Mouse (Mus musculus) urinary bladder, postnatal 36 days (tissue): ENCODE results near the gene Sept14.
"Not testable (repeated sequence)": the region's sequence is repeated elsewhere in the genome, so short reads cannot be mapped to it uniquely, and the experiment has no call there.

Experiments
- DNase-seq, 2 experiments: peaks; one replicate each; pipeline ENCODE4 v3.0.0; 2022; ENCODE audit warnings: low spot score in 2 of 2, mixed read lengths in 1 of 2

Gene Sept14

DNA sequence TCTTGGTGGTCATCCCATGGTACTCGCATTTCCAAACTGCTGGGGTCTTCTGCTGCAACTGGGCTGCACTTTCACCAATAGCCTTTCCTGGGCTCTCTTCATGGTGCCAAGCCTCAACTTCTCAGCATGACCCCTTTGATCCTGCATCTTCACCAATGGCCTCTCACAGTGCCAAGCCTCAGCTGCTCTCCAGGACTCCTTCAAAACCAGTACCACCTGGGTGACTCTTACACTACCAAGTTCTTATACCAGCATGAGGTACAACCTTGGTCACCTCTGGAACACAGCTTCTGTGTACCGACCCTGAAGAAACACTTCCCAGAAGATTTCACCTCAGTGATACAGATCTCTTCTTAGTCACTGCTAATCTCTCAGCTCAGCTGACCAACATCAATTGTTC, at the start of gene Sept14:
TSS of gene Sept14 (minus strand) at position 101 of the 400 bp plus-strand sequence.
- DNase-seq = no peak

DNA sequence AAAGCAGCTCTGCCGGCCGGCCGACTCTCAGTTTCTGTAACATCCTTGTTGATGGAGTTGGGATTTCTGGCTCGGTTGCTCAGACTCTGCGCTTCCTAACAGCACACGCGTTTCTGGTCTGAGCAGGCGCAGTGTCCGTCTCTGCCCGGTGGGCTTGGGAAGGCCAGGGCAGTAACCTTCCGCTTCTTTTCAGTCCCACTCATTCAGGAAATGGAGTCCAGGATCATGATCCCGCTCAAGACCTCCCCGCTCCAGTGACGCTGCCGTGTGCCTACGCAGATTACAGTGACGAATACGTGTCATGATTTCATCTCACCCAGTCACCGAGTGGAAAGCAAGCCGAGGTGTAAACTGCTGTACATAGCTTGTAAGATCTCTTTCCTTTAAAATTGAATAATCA, 48.6 kb upstream of the Sept14 start:
- no peak for DNase-seq

DNA sequence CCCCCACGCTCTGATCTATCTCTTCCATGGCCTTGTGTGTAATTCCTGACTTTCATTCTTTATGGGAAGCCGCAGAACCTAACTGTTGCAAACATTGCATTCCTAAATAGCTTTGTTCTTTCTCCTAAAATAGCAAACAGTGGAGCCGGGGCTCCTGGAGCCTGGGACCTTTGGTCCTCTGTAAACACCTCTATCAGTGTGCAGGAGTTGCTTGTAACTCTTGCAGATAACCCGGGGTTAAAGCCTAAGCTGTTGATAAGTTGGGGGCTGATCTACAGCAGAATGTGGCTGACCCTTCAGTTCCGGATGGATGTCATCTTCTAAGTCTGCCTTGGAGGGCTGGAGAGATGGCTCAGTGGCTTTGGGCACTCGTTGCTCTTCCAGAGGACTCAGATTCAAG, 35.7 kb upstream of the Sept14 start:
- no peak for DNase-seq

DNA sequence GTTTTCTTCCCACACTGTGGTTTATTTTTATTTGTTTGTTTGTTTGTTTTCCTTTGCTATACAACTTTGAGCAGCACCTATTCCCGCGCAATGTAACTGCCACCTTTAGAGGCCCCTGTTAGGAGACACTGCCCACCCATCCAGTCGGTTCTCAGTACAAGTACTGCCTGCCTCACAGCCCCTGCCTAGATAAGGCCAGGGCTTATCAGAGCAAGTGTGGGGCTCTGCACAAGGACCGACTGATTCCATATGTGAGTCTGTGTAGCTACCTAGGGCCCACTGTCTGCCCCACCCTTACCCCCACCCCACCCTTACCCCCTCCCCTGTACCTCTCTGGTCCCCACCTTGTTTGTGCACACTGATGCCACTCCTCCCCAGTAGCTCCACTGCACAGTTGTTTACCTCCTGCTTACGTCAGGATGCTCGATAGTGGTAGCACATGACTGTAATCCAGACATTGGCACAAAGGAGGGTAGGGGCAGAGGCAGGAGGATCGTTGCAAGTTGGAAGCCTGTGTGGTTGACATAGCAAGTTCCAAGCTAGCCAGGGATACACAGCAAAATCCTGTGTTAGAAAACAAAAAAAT, 34.7 kb upstream of the Sept14 start:
- DNase-seq = no peak

DNA sequence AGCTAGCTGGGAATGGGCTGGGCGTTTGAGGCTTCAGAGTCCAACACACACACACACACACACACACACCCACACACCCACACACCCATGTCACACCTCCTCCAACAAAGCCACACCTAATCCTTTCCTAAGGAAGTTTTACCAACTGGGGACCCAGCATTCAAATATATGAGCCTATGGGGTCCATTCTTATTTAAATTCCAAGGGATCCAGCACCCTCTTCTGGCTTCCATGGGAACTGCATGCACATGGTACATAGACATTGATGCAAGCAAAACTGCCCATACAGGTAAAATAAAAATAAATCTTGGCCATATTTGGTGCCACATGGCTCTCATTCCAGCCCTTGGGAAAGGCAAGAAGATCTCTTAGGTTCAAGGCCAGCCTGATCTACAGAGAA, 32.7 kb upstream of the Sept14 start:
- DNase-seq = no peak

DNA sequence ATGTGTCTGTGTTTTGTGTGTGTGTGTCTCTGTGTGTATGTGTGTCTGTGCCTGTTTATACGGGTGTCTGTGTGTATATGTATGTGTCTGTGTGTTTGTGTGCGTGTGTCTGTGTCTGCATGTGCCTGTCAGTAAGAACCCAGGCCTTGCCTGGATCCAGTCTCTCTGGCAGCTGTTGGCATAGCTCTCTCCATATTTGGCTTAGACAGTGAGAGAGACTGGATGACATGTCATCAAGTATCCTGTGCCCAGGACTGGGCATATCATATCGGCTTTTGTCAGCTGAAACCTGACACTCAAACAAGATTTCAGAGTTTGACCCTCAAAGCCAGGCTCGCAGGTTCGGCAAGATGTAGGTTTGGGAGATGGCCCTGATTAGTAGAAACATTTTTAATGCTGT, 22.7 kb upstream of the Sept14 start:
- DNase-seq = no peak

DNA sequence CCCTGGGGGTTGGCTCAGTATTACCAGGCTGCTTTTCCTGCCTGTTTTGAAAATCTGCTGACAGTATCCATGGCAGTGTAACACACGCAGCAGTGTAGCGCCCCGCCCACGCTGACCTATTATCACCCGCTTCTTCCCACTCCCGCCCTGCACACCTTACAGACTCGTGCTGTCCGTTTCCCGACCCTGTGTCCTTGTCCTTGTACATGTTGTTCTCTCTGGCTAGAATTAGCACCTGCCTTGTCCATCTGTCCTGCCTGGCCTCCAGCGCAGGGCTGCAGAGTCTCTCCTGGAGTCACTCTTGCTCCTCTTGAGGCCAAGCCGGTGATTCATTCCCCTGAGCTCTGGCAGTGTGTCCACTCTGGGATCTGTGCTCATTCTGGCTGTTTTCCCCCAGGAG, 22.0 kb upstream of the Sept14 start:
- DNase-seq = peak; percentile 39 to 42

DNA sequence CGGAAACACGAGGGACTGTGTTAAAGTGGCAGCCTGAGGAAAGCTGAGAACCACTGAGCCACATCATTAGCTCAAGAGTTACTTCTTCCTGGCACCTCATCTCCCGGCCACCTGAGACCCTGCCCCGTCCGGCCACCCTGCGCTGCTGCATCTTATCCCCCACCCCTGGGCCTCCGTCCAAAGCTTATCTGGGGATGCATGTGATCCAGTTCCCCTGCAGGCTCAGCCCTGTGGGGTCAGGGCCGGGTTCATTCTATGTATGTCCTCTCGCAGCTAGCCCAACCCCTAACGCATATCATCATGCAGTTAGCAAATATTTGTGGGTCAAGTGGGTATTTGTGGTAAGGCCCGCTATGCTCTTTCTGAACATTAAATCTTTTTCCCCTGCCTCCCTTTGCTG, 21.0 kb upstream of the Sept14 start:
- no peak for DNase-seq

DNA sequence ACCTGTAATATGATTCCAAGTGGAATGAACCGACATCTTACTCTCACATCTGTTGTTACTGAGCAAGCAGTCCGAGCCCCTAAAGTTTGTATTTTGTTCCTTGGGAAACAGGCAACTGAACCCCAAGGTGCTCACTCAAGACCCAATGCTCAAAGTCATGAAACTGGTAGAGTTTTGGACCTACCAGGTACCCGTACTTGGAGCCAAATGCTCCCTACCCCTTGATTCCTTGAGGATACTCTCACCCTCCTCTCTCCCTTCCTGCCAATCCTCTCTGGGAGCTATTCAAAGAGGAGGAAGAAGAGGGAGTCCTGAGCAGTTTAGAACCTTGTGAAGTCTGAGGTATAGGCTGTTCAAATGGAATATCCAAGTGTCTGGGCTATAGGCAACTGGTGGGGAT, 18.5 kb upstream of the Sept14 start:
- no peak for DNase-seq

DNA sequence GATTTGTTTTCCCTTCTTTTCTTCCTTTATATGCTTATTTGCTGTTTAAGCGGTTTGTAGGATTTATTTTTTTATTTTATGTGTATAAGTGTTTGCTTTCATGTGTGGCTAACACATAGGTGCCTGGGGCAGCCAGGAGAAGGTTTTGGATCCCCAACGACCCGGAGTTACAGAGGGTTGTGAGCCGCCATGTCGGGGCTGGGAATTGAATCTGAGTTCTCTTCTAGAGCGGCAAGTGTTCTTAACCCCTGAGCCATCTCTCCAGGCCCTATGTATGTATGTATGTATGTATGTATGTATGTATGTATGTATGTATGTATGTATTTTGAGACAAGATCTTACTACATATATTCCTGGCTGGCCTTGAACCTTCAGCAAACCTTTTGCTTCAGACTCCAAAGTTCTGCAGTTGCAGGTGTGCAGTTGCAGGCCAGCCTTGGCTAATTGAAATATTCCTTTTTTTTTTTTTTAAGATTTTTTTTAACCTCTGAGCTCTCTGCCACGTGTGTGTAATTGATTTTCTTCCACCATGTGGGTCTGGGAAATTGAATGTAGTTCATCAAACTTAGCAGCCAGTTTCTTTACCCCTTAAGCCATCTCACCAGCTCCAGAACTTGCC, 17.6 kb upstream of the Sept14 start:
- no peak for DNase-seq

DNA sequence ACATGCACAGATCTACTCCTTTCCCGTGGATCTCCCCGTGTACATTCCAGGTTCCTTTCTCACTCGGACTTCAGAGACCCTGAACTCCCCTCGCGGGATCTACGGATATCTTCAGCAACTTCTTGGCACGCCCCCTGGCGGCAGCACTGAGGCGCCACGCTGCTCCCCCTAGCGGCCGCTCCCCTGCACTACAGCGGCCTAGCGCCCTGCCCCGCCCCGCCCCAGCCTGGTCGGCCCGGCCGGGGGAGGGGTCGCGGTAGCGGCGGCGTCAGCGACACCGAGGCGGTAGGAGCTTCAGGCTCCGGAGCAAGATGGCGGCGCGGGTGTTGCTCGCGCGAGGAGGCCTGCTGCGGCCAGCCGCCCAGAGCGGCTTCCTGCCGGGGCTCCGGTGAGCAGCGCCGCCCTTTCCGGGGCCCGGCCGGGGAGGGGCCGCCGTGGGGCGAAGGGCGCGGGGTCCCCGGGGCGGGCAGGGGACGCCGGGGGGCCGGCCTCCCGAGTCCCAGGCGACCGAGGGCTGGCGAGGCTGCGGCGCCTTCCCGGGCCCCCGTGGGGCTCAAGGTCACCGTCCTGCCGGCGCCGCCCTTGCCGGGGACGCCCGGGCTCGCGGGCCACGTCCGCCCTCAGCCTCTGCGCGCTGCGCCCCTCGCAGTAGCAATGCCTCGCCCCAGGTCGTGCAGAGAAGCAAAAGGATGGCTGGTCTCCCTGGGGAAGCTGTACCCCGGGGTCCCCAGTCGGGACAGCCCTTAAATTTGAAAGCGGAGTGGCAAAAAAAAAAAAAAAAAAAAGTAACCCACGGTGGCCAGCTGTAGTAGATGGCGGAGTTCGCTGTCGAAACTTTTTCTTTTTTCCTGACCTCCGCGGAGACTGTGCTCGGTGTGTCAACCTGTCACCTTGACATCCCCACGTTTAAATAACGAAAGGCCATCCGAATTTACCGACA, 16.8 kb upstream of the Sept14 start, which contains the start of gene Nipsnap2:
TSS of gene Nipsnap2 (plus strand) at position 230 of the 940 bp plus-strand sequence.
- DNase-seq = peak; percentile 90 to 91

DNA sequence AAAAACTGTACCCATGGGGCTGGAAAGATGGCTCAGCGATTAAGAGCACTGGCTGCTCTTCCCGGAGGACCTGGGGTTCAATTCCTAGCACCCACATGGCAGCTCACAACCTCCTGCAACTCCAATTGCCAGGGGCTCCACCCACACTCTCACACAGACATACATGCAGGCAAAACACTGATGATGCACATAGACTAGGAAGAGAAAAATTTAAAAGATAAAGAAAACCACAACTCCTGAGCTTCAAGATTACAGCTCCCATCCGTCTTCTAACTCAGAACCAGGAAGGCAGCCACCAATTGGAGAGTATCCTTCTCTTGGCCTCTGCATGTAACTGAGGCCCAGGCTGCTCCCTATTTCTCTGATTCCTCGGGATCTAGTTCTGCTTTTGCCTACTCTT, 16.0 kb upstream of the Sept14 start:
- DNase-seq = no peak

DNA sequence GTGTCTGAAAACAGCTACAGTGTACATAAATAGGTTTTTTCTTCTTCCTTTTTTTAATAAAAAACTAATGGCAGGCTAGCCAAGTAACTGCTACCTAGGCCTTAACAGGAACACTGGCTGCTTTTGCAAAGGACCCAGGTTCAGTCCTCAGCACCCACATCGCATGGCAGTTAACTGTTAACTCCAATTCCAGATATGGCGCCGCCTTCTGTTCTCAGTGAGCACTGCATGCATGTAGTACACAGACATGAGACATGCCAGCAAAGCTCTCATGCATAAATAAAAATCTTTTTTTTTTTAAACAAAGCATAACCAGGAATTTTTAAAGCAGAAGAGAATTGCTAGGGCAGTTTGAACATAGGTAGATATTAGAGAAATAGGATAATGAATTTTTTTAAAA, 11.9 kb upstream of the Sept14 start:
- no peak for DNase-seq

DNA sequence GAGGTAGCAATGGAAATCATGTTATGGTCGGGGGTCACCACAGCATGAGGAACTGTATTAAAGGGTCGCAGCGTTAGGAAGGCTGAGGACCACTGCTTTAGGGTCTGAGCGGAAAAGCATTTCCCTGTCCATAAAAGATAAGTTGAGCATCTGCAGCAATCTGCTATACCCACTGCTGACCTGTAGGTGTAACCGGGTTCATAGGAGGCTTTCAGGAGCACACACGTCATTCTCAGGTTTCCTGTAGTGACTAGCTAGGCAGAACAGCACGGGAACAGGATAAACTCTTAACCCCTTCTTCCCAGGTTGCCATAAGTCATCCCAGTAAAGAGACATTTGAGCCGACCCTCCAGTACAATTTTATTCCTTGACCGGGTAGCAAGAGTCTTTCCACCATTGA, 8.7 kb upstream of the Sept14 start:
- DNase-seq = no peak

DNA sequence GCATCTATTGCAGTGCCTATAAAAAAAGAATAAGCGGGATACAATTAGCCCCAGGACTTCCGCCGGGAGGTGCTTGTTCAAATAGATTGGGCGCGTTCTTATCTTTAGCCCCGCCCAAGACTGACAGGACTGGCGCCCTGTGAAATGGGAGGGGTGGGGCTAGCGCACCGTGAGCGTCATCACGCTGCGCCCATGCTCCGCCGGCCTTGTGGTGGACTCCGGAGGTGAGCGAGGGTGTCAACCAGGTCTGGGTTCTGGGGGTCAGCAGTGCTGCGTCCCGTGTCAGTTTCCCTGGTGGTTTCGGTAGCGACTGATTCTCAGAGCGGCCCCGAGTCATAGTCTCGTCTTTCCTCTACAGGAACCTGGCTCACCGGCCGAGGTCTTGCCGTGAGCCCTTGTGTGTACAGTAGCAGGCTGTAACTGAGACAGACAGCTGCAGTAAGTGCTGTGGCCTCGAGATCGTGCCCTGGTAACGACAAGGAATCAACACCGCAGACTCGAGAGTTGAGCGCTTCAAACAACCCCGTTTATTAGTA, 7.1 kb upstream of the Sept14 start, which contains the start of gene Mrps17:
TSS of gene Mrps17 (plus strand) at position 172 of the 536 bp plus-strand sequence.
- DNase-seq = peak; percentile 89 to 93

DNA sequence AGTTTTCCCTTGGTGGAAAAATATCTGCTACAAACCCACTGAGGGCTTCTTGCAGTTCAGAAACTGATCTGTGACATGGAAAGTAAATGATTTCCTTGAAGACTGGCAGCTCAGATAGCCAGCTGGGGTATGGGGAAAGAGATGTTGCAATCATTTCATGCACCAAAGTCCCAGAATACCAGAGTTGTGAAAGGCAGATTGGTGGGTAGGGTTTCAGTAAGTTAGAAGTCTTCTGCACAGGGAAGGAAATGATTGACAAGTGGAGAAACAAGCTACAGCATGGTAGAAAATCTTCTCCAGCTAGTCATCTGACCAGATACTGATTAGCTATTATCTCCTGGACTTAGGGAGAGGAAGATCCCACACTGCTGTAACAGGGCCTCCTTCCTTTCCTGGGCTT, 4.9 kb downstream of the Sept14 start:
- DNase-seq = no peak

DNA sequence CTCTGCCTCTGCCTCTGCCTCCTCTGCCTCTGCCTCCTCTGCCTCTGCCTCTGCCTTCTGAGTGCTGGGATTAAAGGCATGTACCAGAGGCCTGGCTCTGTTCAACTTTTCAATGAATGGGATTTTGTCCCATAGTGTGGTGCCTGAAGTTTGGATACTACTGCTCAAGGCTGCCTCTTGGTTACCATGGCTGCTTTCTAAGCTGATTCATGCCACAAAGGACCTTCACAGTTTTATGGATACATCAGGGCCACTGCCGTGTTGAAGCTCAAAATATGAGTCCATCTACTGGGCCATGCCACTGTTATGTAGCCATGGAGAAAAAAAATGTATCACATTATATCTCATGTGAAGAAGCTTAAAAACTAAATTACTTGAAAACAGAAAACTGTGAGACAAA, 6.6 kb downstream of the Sept14 start:
- no peak for DNase-seq

DNA sequence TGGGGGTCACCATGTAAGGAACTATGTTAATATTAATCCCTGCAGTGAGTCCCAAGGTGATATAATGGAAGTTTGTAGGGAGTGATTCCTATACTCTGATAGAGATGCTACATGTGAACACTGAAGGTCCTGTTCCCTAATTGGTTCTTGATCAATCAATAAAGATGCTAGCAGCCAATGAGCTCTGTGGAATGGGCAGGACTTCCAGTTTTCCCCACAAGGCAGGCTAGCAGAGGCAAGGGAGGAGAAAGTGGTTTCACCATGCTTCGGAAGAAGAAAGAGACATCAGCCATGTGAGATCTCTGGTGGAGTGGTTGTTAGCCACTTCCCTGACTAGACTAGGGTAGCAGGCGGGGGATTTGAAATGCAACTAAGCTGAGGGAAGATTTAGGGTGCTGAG, 7.8 kb downstream of the Sept14 start:
- DNase-seq = no peak

DNA sequence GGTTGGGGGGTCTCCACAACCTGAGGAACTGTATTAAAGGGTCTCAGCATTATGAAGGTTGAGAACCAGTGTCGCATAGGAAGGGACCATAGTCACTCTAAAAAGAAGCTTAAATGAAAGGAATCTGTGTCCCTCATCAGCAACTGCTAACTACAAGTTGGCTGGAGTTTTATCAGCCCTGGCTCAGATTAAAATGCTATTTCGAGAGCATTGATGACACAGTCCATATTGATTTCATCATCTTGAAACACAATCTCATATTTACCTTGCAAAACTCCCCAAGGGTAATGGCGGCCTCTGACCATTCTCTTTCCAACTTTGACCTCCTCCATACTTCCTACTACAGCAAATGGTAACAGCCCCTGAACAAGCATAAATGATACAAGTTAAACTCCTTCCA, 17.8 kb downstream of the Sept14 start:
- DNase-seq = no peak

DNA sequence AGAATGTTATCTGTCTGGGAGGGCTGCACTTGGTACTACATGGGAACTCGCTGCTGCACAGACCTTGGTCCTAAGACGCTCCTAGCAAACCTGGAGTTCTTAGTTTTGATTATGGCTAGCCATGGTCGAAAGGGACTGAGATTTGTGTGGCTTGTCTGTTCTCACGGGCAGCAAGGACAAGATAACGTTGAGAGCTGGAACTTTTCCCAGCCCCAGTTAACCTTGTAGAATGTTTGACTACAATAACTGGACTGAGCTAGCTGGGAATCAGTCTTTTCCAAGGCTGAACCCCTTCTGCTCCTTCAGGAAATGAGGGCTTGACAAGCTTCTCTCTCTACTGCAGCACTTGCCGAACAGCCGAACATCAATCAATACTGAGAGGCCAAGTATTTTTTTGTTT, 20.7 kb downstream of the Sept14 start:
- no peak for DNase-seq

DNA sequence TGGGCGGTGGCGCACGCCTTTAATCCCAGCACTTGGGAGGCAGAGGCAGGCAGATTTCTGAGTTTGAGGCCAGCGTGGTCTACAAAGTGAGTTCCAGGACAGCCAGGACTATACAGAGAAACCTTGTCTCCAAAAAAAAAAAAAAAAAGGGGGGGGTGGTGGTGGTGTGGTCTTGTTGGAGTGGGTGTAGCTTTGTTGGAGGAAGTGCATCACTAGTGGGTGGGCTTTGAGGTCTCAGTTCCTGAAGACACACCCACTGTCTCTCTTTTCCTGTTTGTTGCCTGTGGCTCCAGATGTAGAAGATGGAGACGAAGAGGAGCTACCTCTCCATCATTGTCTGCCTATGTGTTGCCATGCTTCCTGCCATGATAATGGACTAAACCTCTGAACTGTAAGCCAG, 23.2 kb downstream of the Sept14 start:
- DNase-seq = not testable (repeated sequence)

DNA sequence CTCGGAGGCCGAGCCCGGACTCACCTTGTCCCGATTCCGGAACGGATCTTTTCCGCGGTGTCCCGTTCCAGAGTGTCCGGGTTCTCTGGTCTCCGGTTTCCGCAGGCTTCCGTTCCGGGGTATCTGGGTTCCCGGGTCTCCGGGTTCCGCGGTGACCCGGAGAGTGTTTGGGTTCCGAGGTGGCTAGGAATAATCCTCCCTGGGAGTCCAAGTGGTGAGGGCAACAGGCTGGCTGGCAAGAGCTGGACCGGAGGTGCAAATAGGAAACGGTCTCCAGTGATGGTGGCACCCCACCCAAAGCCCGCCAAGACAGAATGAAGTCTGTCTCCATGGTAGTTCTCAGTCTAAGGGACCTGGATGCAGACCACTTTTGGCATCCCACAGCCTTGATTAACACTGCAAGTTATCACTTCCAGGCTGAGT, 38.3 kb downstream of the Sept14 start, which contains the start of gene Zfp11:
TSS of gene Zfp11 (minus strand) at position 64 of the 423 bp plus-strand sequence.
- peak; percentile 77 to 80 for DNase-seq
